Mouse (Mus musculus) CH12.LX (cell line): ENCODE results near the gene Cdh13. TPM values are rescaled to one million over a fixed set of nuclear protein-coding genes. Genes with fewer than 3 reads are reported as not detected.

Source experiments
- DNase-seq: peaks from one replicate; pipeline ENCODE4 v3.0.0-alpha.2; 2013; ENCODE audit errors: extremely low read depth
- H3K27ac ChIP-seq: 2 replicates; pipeline ENCODE4 v1.5.1; 2012; ENCODE audit warnings: low read depth, mild to moderate bottlenecking, control low read depth, moderate library complexity; ENCODE audit not compliant: insufficient read depth
- H3K27me3 ChIP-seq: replicated peaks from 2 replicates; pipeline ENCODE3; 2012; ENCODE audit warnings: inconsistent platforms
- H3K36me3 ChIP-seq, 2 experiments: replicated peaks in 1 of 2; 2 replicates each; pipeline versions ENCODE3 to v1.6.1; 2012; ENCODE audit warnings: inconsistent platforms in 1 of 2, low read length in 1 of 2, mild to moderate bottlenecking in 1 of 2, mixed read lengths in 1 of 2, moderate library complexity in 1 of 2; ENCODE audit not compliant: control insufficient read depth in 1 of 2, insufficient read depth in 1 of 2
- H3K4me1 ChIP-seq, 2 experiments: 2 replicates each; pipeline ENCODE4 v1.6.1; 2012; ENCODE audit warnings: inconsistent platforms in 1 of 2, moderate library complexity in 1 of 2; ENCODE audit not compliant: insufficient read depth in 2 of 2, control insufficient read depth in 1 of 2
- H3K4me2 ChIP-seq: 2 replicates; pipeline ENCODE4 v1.6.1; 2012; ENCODE audit warnings: low read depth, mild to moderate bottlenecking, control low read depth; ENCODE audit not compliant: poor library complexity, insufficient read depth, severe bottlenecking
- H3K4me3 ChIP-seq, 3 experiments: fragments of 150-350 bp in 1 of 3; sonication (generic) in 1 of 3; replicated peaks in 1 of 3; 2 replicates each; pipeline versions ENCODE3 to v1.5.1; 2011 to 2012; ENCODE audit warnings: low read depth in 2 of 3, low read length in 2 of 3, mild to moderate bottlenecking in 2 of 3, moderate library complexity in 2 of 3, control low read depth in 1 of 3, improper control_type of control experiment in 1 of 3, inconsistent platforms in 1 of 3, mixed read lengths in 1 of 3; ENCODE audit not compliant: poor library complexity in 1 of 3
- H3K79me2 ChIP-seq: replicated peaks from 2 replicates; pipeline ENCODE4 v1.6.1; 2012; ENCODE audit warnings: mild to moderate bottlenecking, moderate library complexity; ENCODE audit not compliant: control insufficient read depth, poor library complexity, insufficient read depth, severe bottlenecking; ENCODE audit errors: extremely low read depth
- H3K9ac ChIP-seq: 2 replicates; pipeline ENCODE4 v1.6.1; 2012; ENCODE audit warnings: low read depth, mild to moderate bottlenecking, control low read depth, moderate library complexity; ENCODE audit not compliant: insufficient read depth
- H3K9me3 ChIP-seq: replicated peaks from 2 replicates; pipeline ENCODE3; 2012; ENCODE audit warnings: low read length, inconsistent platforms, mixed read lengths
- BHLHE40 ChIP-seq: IDR thresholded peaks from 2 replicates; pipeline ENCODE4 v1.6.1; 2011; ENCODE audit warnings: mild to moderate bottlenecking, low read depth, low read length, improper control_type of control experiment
- CHD1 ChIP-seq: IDR thresholded peaks from 2 replicates; pipeline ENCODE4 v1.6.1; 2012; ENCODE audit warnings: low read depth, low read length, improper control_type of control experiment, inconsistent platforms
- CHD2 ChIP-seq: IDR thresholded peaks from 2 replicates; pipeline ENCODE4 v1.6.1; 2011; ENCODE audit warnings: low read length, improper control_type of control experiment
- CTCF ChIP-seq, 2 experiments: IDR thresholded peaks in 1 of 2; conservative IDR thresholded peaks in 1 of 2; 2 replicates each; pipeline ENCODE4 v1.5.1; 2011 to 2012; ENCODE audit warnings: low read depth in 2 of 2, low read length in 2 of 2, improper control_type of control experiment in 1 of 2, inconsistent platforms in 1 of 2, mild to moderate bottlenecking in 1 of 2, moderate library complexity in 1 of 2
- ELF1 ChIP-seq: IDR thresholded peaks from 2 replicates; pipeline ENCODE4 v1.6.1; 2014; ENCODE audit warnings: low read depth, mild to moderate bottlenecking, inconsistent platforms, low read length, improper control_type of control experiment
- GABPA ChIP-seq: IDR thresholded peaks from 2 replicates; pipeline ENCODE4 v1.6.1; 2012; ENCODE audit warnings: low read depth, low read length, improper control_type of control experiment, inconsistent platforms; ENCODE audit not compliant: insufficient replicate concordance
- HCFC1 ChIP-seq: IDR thresholded peaks from 2 replicates; pipeline ENCODE4 v1.6.1; 2012; ENCODE audit warnings: low read depth, mild to moderate bottlenecking, inconsistent platforms, low read length, improper control_type of control experiment
- IRF4 ChIP-seq: IDR thresholded peaks from 2 replicates; pipeline ENCODE4 v1.6.1; 2014; ENCODE audit warnings: low read depth, mild to moderate bottlenecking, inconsistent platforms, low read length, improper control_type of control experiment
- KAT2A ChIP-seq: IDR thresholded peaks from 2 replicates; pipeline ENCODE4 v1.6.1; 2012; ENCODE audit warnings: low read length, improper control_type of control experiment, inconsistent platforms; ENCODE audit not compliant: insufficient replicate concordance
- MAX ChIP-seq: IDR thresholded peaks from 2 replicates; pipeline ENCODE4 v1.6.1; 2011; ENCODE audit warnings: low read length, improper control_type of control experiment
- MXI1 ChIP-seq: IDR thresholded peaks from 2 replicates; pipeline ENCODE4 v1.6.1; 2011; ENCODE audit warnings: mild to moderate bottlenecking, low read depth, low read length, improper control_type of control experiment
- NELFE ChIP-seq: IDR thresholded peaks from 2 replicates; pipeline ENCODE4 v1.6.1; 2011; ENCODE audit warnings: low read depth, low read length, improper control_type of control experiment
- NRF1 ChIP-seq: IDR thresholded peaks from 2 replicates; pipeline ENCODE4 v1.6.1; 2014; ENCODE audit warnings: low read depth, mild to moderate bottlenecking, inconsistent platforms, low read length, improper control_type of control experiment, moderate library complexity
- PAX5 ChIP-seq: IDR thresholded peaks from 2 replicates; pipeline ENCODE4 v1.6.1; 2012; ENCODE audit warnings: low read length, inconsistent platforms, mixed read lengths
- POLR2AphosphoS2 ChIP-seq: IDR thresholded peaks from 2 replicates; pipeline ENCODE4 v1.6.1; 2011; ENCODE audit warnings: low read depth, low read length, improper control_type of control experiment
- USF2 ChIP-seq: conservative IDR thresholded peaks from 2 replicates; pipeline ENCODE4 v1.6.1; 2011; ENCODE audit warnings: low read depth, low read length, improper control_type of control experiment
- ZC3H11A ChIP-seq: IDR thresholded peaks from 2 replicates; pipeline ENCODE4 v1.6.1; 2012; ENCODE audit warnings: low read depth, mild to moderate bottlenecking, inconsistent platforms, low read length, improper control_type of control experiment
- ZMIZ1 ChIP-seq: IDR thresholded peaks from 2 replicates; pipeline ENCODE4 v1.6.1; 2012; ENCODE audit warnings: low read depth, mild to moderate bottlenecking, inconsistent platforms, low read length, improper control_type of control experiment
- dilution Hi-C: fragments of 300-500 bp; cut with MboI; formaldehyde crosslinking; loops from 2 replicates; pipeline ENCODE4 v1.14.3; 2020; ENCODE audit warnings: low sequenced_read_pairs; ENCODE audit not compliant: extremely low pct_unique_long_range_greater_than_20kb, extremely low pct_ligation_motif_present
- in situ Hi-C: fragments of 300-500 bp; cut with MboI; formaldehyde crosslinking; loops from 3 replicates; pipeline ENCODE4 v1.14.3; 2019; ENCODE audit warnings: low sequenced_read_pairs, low pct_ligation_motif_present, low pct_unique_long_range_greater_than_20kb, mixed read lengths
- polyA plus RNA-seq: library from polyadenylated mRNA; unstranded; fragments of >175 nt; gene quantifications from 2 replicates; pipeline ENCODE4 v1.2.1, GENCODE M21; 2012; ENCODE audit warnings: low read depth; ENCODE audit not compliant: insufficient read length
- total RNA-seq, 2 experiments: library from RNA; depleted of rRNA; stranded (reverse); fragments of 300-350 nt in 1 of 2; fragments of >200 nt in 1 of 2; gene quantifications; 2 replicates each; pipeline ENCODE4 v1.2.3; 2012 to 2014

The Cdh13 gene
- total and polyA plus RNA-seq, 3 experiments: not detected

- TF ChIP-seq NRF1: no peak
- TF ChIP-seq CTCF (conservative IDR thresholded peaks at IDR 0.05 in 1 of 2, IDR thresholded peaks at IDR 0.05 in 1 of 2; ENCODE audit: low read depth in 2 of 2, low read length in 2 of 2): no peak
- no peak for TF ChIP-seq ZMIZ1
- no peak for TF ChIP-seq BHLHE40
- no peak for TF ChIP-seq ZC3H11A
- TF ChIP-seq CHD1: no peak
- TF ChIP-seq NELFE: no peak
- no peak for TF ChIP-seq MAX
- TF ChIP-seq MXI1: no peak
- TF ChIP-seq USF2: no peak
- no peak for TF ChIP-seq ELF1
- TF ChIP-seq PAX5: no peak
- no peak for TF ChIP-seq IRF4
- TF ChIP-seq KAT2A: no peak
- no peak for TF ChIP-seq CHD2
- no peak for TF ChIP-seq HCFC1
- H3K4me1 ChIP-seq: no peaks in the 10 kb centered on the region
- no peak for DNase-seq
- H3K9ac ChIP-seq: no peak overlapping the region
- H3K27me3 ChIP-seq: no peaks in the 10 kb centered on the region
- no peak overlapping the region for H3K4me3 ChIP-seq
- H3K9me3 ChIP-seq: peaks cover 90% of the 10 kb centered on the region
- no peaks in the 10 kb centered on the region for H3K79me2 ChIP-seq
- in situ Hi-C loops: no loop called here
- dilution Hi-C loops: no loop called here
- H3K4me2 ChIP-seq: no peak overlapping the region
- H3K36me3 ChIP-seq: no peaks in the 10 kb centered on the region
- no peak overlapping the region for H3K27ac ChIP-seq
These were observed 366.4 kb downstream of the Cdh13 start for GRCm38 (mm10) chr8:118649981-118650380.

GRCm38 (mm10) chr8:118662001-118662829 lies 378.7 kb downstream of the Cdh13 start:
- H3K27me3 ChIP-seq: no peaks in the 10 kb centered on the region
- no peaks in the 10 kb centered on the region for H3K79me2 ChIP-seq
- H3K4me1 ChIP-seq: no peaks in the 10 kb centered on the region
- H3K4me2 ChIP-seq: no peak overlapping the region
- in situ Hi-C loops: no loop called here
- no peaks in the 10 kb centered on the region for H3K36me3 ChIP-seq
- H3K9ac ChIP-seq: no peak overlapping the region
- peaks cover 88% of the 10 kb centered on the region for H3K9me3 ChIP-seq
- TF ChIP-seq KAT2A (no peak), ZMIZ1 (no peak), IRF4 (no peak), PAX5 (no peak), POLR2AphosphoS2 (no peak), GABPA (no peak)
- no peak overlapping the region for H3K27ac ChIP-seq
- dilution Hi-C loops: no loop called here
- no peak for DNase-seq
- no peak overlapping the region for H3K4me3 ChIP-seq
